Mouse (Mus musculus): ENCODE measurements around the gene Aldh1l1. TPM values are rescaled to one million over a fixed set of nuclear protein-coding genes. Genes with fewer than 3 reads are reported as not detected.

The Aldh1l1 gene
- total RNA-seq, 4 experiments from 2014 or later: 1.8 to 5.1 (median 3.7) TPM

Other genes with a start within 250 kb of the Aldh1l1 start
- gene Vmn1r54, start 240.1 kb upstream of the Aldh1l1 start, total RNA-seq (2022): not detected
- gene BC048671, start 185.2 kb upstream of the Aldh1l1 start, total RNA-seq (2022): not detected
- gene Chst13, start 161.2 kb upstream of the Aldh1l1 start, total RNA-seq (2022): under 1 TPM in 1 of 4 experiments, not detected in 3; 0.32 TPM
- gene Uroc1, start 153.1 kb upstream of the Aldh1l1 start, total RNA-seq (2022): not detected
- 10 to 100 TPM; 13.0 to 15.0 (median 14.3) TPM for gene Zxdc, start 116.9 kb upstream of the Aldh1l1 start, total RNA-seq (2022)
- under 1 TPM in 2 of 4 experiments, not detected in 2; 0.22 to 0.90 TPM for gene Cfap100, start 57.6 kb upstream of the Aldh1l1 start, total RNA-seq (2022)
- 10 to 100 TPM; 55.7 to 79.2 (median 65.3) TPM for gene Klf15, start 23.9 kb upstream of the Aldh1l1 start, total RNA-seq (2022)
- 10 to 100 TPM; 48.1 to 98.4 (median 78.7) TPM for gene Slc41a3, start 118.3 kb downstream of the Aldh1l1 start, total RNA-seq (2022)

Measured in heart, adult 8-10 months (tissue).